Mouse (Mus musculus): ENCODE results near the gene Gm34653.

DNA sequence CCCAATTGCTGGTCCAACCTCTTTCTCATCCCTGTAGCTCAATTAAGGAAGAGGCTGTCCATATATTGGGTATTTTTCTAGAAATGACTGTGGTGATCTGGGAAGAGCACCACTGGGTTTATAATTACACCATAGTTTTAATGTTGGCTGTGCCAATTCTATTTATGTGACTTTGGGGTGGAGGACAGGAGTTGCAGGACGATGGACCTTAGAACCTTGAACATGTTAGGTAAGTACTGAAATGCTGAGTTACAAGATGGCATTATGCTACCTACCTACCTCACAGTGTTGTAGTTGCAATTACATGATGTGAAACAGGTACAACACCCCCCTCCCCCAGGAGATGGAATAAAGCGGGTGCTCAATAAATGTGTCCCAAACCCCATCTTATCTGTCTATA, 50.0 kb downstream of the Gm34653 start:
- no peak for TF ChIP-seq CTCF (IDR thresholded peaks at IDR 0.05; ENCODE audit: control insufficient read depth, insufficient read depth, low read length)
- TF ChIP-seq POLR2A (IDR thresholded peaks at IDR 0.05; ENCODE audit: borderline replicate concordance, control insufficient read depth, low read depth, low read length): no peak
